Mouse (Mus musculus) G1E-ER4 (cell line): Measurements from ENCODE around the gene Ndn. TPM values are rescaled to one million over a fixed set of nuclear protein-coding genes. Genes with fewer than 3 reads are reported as not detected.

Source experiments
- GATA1 ChIP-seq: IDR thresholded peaks from one replicate; pipeline ENCODE4 v1.8.0; 2012; ENCODE audit warnings: low read length, inconsistent platforms
- polyA plus RNA-seq: library from polyadenylated mRNA; stranded (reverse); fragments of >175 nt; gene quantifications from 2 replicates; pipeline ENCODE4 v1.2.3, GENCODE M21; 2012

The Ndn gene
- polyA plus RNA-seq, 1 experiment = not detected

GRCm38 (mm10) chr7:62392202-62392601 lies 45.8 kb downstream of the Ndn start:
- no peak for TF ChIP-seq GATA1

Other genes with a start within 250 kb of the Ndn start
- not detected in 2 replicates for gene Magel2, start 30.4 kb downstream of the Ndn start, polyA plus RNA-seq
- gene Mkrn3, start 73.6 kb downstream of the Ndn start, polyA plus RNA-seq = 1.6 and 1.9 TPM in 2 replicates
- gene Peg12, start 117.9 kb downstream of the Ndn start, polyA plus RNA-seq = not detected in 2 replicates